Mouse (Mus musculus) activated CD4-positive, CD25-positive, alpha-beta regulatory T cell, adult 4 months (primary cell): Measurements from ENCODE around the gene Elobl. TPM values are rescaled to one million over a fixed set of nuclear protein-coding genes. Genes with fewer than 3 reads are reported as not detected.
"Not testable (repeated sequence)": the region's sequence is repeated elsewhere in the genome, so short reads cannot be mapped to it uniquely, and the experiment has no call there.

ENCODE experiments used
- ATAC-seq: one replicate; pipeline ENCODE4 v1.8.0; 2017
- polyA plus RNA-seq, 2 experiments: library from polyadenylated mRNA; unstranded; fragments of 100-300 nt; shearing (Covaris generic); gene quantifications; one replicate each; pipeline ENCODE4 v1.2.1; 2017

Elobl gene
- not detected for polyA plus RNA-seq

GRCm38 (mm10) chr11:88966881-88967361 is at the start of gene Elobl:
Gene Elobl, minus strand, starts transcription at chr11:88966931.
- ATAC-seq, result no peak

- no peak for ATAC-seq
These were observed 45.5 kb upstream of the Elobl start for GRCm38 (mm10) chr11:89012241-89012640.

GRCm38 (mm10) chr11:89009496-89009895 is 42.8 kb upstream of the Elobl start:
- ATAC-seq, result no peak

GRCm38 (mm10) chr11:89009066-89009465 is 42.3 kb upstream of the Elobl start:
- ATAC-seq, result no peak

GRCm38 (mm10) chr11:89007582-89007981 is 40.9 kb upstream of the Elobl start:
- ATAC-seq, result no peak

- ATAC-seq, result no peak
These were observed 39.7 kb upstream of the Elobl start for GRCm38 (mm10) chr11:89006404-89006803.

- ATAC-seq, result no peak
These were observed 38.7 kb upstream of the Elobl start for GRCm38 (mm10) chr11:89005473-89005872.

- no peak for ATAC-seq
These were observed 37.0 kb upstream of the Elobl start for GRCm38 (mm10) chr11:89003726-89004125.

GRCm38 (mm10) chr11:89003078-89003477 is 36.3 kb upstream of the Elobl start:
- ATAC-seq, result no peak

GRCm38 (mm10) chr11:89002621-89003020 is 35.9 kb upstream of the Elobl start:
- no peak for ATAC-seq

- no peak for ATAC-seq
These were observed 35.3 kb upstream of the Elobl start for GRCm38 (mm10) chr11:89002068-89002467.

GRCm38 (mm10) chr11:89001569-89001968 is 34.8 kb upstream of the Elobl start:
- ATAC-seq, result no peak

- no peak for ATAC-seq
These were observed 33.7 kb upstream of the Elobl start for GRCm38 (mm10) chr11:89000527-89000819.

- no peak for ATAC-seq
These were observed 33.2 kb upstream of the Elobl start for GRCm38 (mm10) chr11:88999723-89000526.

GRCm38 (mm10) chr11:88998974-88999722 is 32.4 kb upstream of the Elobl start, which contains the start of gene Trim25:
Gene Trim25, plus strand, starts transcription at chr11:88999376.
- ATAC-seq, result peak; percentile 94

- ATAC-seq, result no peak
These were observed 31.7 kb upstream of the Elobl start for GRCm38 (mm10) chr11:88998406-88998805.

GRCm38 (mm10) chr11:88997343-88997742 is 30.6 kb upstream of the Elobl start:
- ATAC-seq, result not testable (repeated sequence)

GRCm38 (mm10) chr11:88996427-88996826 is 29.7 kb upstream of the Elobl start:
- no peak for ATAC-seq

- no peak for ATAC-seq
These were observed 28.9 kb upstream of the Elobl start for GRCm38 (mm10) chr11:88995616-88996015.

- ATAC-seq, result no peak
These were observed 27.8 kb upstream of the Elobl start for GRCm38 (mm10) chr11:88994492-88994891.

GRCm38 (mm10) chr11:88993625-88994024 is 26.9 kb upstream of the Elobl start:
- ATAC-seq, result peak; percentile 92

- no peak for ATAC-seq
These were observed 26.5 kb upstream of the Elobl start for GRCm38 (mm10) chr11:88993186-88993585.

- ATAC-seq, result peak; percentile 42
These were observed 22.8 kb upstream of the Elobl start for GRCm38 (mm10) chr11:88989530-88989929.

- ATAC-seq, result no peak
These were observed 22.2 kb upstream of the Elobl start for GRCm38 (mm10) chr11:88988956-88989355.
